Mouse (Mus musculus) bone marrow macrophage, adult 2 months (primary cell): ENCODE results near the gene Kdelr2. TPM values are rescaled to one million over a fixed set of nuclear protein-coding genes. Genes with fewer than 3 reads are reported as not detected.
"Not testable (repeated sequence)": the region's sequence is repeated elsewhere in the genome, so short reads cannot be mapped to it uniquely, and the experiment has no call there.

Source experiments
- H3K27ac ChIP-seq: 2 replicates; pipeline ENCODE4 v1.5.1; 2012; ENCODE audit warnings: low read depth, low read length; ENCODE audit not compliant: insufficient read depth
- H3K4me1 ChIP-seq: 2 replicates; pipeline ENCODE4 v1.6.1; 2012; ENCODE audit warnings: low read length; ENCODE audit not compliant: control insufficient read depth, insufficient read depth
- H3K4me3 ChIP-seq: 2 replicates; pipeline ENCODE4 v1.5.1; 2012; ENCODE audit warnings: mild to moderate bottlenecking, low read length, moderate library complexity; ENCODE audit not compliant: insufficient read depth
- CTCF ChIP-seq: IDR thresholded peaks from 2 replicates; pipeline ENCODE4 v1.5.1; 2012; ENCODE audit warnings: low read depth, mild to moderate bottlenecking, low read length, moderate library complexity
- POLR2A ChIP-seq: IDR thresholded peaks from 2 replicates; pipeline ENCODE4 v1.6.1; 2012; ENCODE audit warnings: mild to moderate bottlenecking, low read depth, low read length, borderline replicate concordance
- polyA plus RNA-seq: library from polyadenylated mRNA; stranded (reverse); fragments of >200 nt; gene quantifications from 2 replicates; pipeline ENCODE4 v1.2.4, GENCODE M21; 2012; ENCODE audit not compliant: missing spikeins, insufficient read depth, insufficient read length

Gene Kdelr2
- polyA plus RNA-seq, 1 experiment, result 51.3 TPM

DNA sequence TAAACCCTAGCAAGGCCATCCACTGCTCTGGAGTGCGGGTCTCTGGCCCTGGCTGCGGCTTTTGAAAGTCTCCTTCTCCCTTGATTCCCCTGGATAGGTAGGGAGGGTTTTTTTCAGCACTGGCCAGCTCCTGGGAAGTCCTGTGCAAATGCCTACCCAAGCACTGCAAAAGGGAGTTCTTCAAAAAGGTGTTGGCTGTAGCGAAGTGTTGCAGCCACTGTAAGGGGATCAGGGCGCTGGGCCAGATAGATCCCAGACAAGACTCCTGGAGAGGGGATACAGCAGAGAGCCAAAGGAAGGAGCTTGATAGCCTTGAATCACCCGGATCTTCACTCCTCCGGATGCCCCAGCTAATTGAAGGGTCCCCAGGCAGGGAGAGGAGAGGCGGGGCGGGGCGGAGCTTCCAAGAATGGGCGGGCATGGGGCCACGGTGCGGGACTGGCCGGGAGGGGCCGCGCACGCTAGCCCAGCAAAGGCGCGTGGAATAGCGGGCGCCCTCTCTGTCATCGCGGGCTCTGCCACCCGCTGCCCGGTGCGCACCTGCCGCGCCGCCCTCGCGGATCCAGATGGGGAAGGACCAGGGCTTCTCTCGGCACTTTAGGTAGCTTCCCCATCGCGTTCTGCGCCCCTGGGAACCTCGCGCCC lies 33.9 kb upstream of the Kdelr2 start:
- no peaks in the 10 kb centered on the region for H3K4me1 ChIP-seq
- TF ChIP-seq CTCF (no peak), POLR2A (no peak)
- H3K27ac ChIP-seq, result no peak overlapping the region
- no peak overlapping the region for H3K4me3 ChIP-seq

DNA sequence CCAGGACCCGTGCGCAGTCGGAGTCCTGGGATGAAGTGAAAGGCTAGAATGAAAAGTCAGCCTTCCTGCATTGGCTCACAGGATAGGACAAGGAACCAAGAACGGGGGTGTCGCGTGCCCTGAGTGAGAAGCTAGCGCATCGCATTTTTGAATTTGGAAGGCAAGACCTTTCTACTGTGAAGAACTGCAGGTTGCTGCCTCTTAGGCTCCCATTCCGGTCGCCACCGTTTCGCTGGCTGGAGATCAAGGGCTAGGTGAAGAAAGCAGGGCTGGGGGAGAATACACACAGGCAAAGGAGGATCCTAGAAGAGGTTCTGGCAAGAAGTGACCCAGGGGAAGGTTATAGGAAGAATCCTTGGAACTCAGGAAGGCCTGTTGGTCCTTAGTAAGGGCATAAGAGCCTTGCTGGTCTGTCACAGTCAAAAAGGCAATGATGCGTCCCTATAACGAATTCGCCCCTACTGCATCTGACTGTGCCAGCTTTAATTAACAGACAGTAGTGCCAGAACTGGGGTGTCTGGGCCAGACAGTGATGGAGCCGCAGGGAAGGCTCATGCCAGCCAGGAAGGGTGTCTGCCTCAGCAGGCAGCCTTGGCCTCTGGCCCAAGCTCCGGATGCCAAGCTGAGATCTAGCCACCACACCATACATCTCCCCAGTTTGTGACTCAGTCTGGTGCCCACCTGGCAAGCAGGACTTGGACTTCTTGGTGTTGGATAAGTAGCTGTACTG lies 33.1 kb upstream of the Kdelr2 start:
- Histone ChIP-seq H3K27ac (no peak overlapping the region), H3K4me3 (no peak overlapping the region), H3K4me1 (no peaks in the 10 kb centered on the region)
- TF ChIP-seq POLR2A (no peak), CTCF (no peak)

DNA sequence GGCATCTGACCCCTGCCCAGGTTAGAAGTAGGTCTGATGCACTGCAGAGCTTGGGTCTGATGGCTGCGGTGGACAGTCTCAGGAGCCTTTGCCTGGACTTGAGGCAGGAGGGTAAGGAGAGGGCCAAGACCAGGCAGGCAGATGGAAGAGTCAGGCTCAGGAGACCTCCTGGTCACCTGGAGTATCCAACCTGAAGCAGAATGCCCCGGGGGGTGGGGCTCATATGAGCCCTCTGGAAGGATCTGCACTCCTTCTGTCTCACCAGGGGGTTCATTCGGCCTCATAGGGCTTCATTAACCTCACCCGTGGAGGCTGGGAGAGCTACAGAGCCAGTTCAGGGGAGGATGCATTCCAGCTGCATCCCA lies 32.5 kb upstream of the Kdelr2 start:
- H3K4me1 ChIP-seq, result no peaks in the 10 kb centered on the region
- no peak overlapping the region for H3K4me3 ChIP-seq
- no peak overlapping the region for H3K27ac ChIP-seq
- TF ChIP-seq CTCF, result no peak
- no peak for TF ChIP-seq POLR2A

DNA sequence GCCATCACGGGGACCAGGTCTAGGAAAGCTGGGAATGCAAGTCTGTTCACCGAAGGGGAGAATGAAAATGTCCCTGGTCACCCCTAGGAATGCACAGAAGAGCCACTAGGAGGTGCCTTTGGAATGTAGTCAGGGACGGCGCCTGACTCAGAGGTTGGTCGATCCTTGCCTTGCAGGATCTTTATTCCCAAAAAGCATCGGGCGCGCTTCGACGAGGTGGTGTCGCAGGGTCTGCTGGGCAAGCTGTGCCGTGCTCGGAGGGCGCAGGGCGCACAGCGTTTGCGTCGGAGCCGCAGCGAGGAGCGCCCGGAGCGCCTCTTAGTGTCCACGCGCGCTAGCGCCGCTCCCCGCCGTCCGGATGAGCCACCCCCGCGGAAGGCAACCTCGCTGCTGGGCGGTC lies 30.8 kb upstream of the Kdelr2 start:
- Histone ChIP-seq H3K4me1 (no peaks in the 10 kb centered on the region), H3K4me3 (peak overlapping the region; percentile 10; the same call in 1 of the 2 replicates), H3K27ac (no peak overlapping the region)
- TF ChIP-seq POLR2A (no peak), CTCF (peak; percentile 27; the same call in 1 of the 2 replicates)

DNA sequence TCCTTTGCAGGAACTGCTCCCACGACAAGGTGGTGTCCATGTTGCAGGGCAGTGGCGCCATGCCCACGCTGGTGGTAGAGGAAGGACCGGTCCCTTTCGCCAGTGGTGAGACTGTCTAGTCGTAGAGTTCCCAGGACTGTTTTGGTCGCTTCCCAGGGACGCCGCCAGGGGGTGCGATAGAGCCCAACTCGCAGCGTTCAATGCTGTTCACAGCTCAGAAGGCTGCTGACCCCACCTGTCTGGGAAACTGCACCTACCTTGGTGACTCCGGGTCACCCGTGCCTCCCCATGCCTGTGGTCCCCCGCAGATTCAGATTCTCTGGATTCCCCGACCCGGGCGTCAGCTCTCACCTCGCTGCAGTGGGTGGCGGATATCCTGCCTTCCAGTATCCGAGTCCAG lies 28.4 kb upstream of the Kdelr2 start:
- TF ChIP-seq CTCF, result peak; percentile 79
- no peak for TF ChIP-seq POLR2A
- Histone ChIP-seq H3K27ac (no peak overlapping the region), H3K4me1 (no peaks in the 10 kb centered on the region), H3K4me3 (no peak overlapping the region)

DNA sequence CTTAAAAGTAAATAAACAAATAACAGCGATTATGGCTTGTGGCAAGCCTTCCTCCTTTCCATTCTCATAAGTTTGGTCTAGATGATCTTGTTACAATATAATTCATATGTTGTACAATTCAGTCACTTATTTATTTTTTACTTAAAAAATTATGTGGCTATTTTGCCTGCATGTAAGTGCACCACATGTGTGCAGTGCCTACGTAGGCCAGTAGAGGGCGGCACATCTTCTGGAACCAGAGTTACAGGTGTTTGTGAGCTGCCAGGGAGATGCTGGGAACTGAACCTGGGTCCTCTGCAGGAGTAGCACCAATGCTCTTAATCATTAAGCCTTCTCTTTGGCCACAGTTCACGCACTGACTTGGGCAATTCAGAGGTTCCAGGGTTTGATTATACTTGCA lies 27.5 kb upstream of the Kdelr2 start:
- no peak for TF ChIP-seq CTCF
- TF ChIP-seq POLR2A, result no peak
- H3K27ac ChIP-seq, result no peak overlapping the region

DNA sequence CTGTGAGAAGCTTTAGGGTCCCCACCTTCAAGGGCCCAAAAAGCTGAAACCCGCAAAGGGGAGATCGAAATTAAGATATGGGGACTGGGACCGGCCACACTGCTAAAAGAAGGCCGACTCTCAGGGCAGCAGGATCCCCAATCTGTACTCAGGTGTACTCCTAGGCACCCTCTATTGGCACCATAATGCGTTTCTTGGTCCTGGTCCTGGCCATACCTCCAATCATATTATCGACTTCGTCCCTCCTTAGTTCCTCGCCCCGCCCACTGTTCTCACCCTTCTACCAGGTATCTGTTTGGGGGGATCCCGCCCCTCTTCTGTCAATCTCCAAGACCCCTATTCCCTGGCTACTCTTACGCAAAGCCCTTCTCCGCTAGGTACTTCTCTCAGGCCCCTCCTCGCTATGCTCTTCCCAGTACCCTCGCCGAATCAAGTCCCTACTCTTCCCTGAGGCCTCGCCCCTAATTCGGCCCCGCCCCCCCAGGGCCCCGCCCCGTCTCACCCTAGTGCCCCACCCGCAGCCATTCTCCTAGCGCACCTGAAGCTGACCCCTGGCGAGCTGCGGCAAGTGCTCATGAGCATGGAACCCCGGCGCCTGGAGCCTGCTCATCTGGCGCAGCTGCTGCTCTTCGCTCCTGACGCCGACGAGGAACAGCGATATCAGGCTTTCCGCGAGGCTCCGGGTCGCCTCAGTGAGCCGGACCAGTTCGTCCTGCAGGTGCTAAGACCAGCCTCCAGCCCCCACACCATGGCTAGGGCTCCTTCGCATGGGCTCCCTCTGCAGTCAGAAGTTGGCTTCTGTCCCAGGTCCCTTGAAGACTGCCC lies 16.6 kb upstream of the Kdelr2 start:
- Histone ChIP-seq H3K4me1 (no peaks in the 10 kb centered on the region), H3K4me3 (peak overlapping the region; percentile 30), H3K27ac (no peak overlapping the region)
- no peak for TF ChIP-seq CTCF

More for the DNA sequence above, 27.5 kb upstream of the Kdelr2 start:
- Histone ChIP-seq H3K4me1 (no peaks in the 10 kb centered on the region), H3K4me3 (no peak overlapping the region)

DNA sequence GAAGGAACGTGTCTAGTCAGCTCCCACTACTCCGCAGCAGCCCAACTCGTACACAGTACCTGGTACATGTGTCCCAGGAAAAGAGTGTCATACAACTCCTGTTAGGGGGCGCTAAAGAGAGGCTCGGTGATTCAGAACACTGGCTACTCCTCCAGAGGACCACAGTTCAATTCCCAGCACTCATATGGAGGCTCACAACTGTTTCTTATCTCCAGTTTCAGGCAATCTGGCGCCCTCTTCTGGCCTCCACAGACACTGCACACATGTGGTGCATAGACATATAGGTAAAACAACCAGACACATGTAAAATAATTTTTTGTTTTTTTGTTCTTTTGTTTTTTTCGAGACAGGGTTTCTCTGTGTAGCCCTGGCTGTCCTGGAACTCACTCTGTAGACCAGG lies 9.5 kb upstream of the Kdelr2 start:
- no peak overlapping the region for H3K4me3 ChIP-seq
- no peak for TF ChIP-seq POLR2A
- TF ChIP-seq CTCF, result peak; percentile 23; the same call in 1 of the 2 replicates
- H3K4me1 ChIP-seq, result no peaks in the 10 kb centered on the region
- no peak overlapping the region for H3K27ac ChIP-seq

DNA sequence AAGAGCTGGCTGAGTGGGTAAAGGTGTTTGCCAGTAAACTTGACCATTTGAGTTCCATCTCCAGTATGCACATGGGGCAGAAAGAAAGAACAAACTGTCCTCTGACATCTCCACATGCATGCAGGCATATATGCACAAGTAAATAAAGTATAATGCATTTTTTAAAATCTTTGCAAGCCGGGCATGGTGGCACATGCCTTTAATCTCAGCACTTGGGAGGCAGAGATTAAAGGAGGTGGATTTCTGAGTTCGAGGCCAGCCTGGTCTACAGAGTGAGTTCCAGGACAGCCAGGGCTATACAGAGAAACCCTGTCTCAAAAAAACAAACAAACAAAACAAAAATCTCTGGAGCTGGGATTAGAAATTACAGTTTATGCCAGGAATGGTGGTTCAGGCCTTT lies 8.7 kb upstream of the Kdelr2 start:
- not testable (repeated sequence) for H3K4me1 ChIP-seq, H3K27ac ChIP-seq, H3K4me3 ChIP-seq

DNA sequence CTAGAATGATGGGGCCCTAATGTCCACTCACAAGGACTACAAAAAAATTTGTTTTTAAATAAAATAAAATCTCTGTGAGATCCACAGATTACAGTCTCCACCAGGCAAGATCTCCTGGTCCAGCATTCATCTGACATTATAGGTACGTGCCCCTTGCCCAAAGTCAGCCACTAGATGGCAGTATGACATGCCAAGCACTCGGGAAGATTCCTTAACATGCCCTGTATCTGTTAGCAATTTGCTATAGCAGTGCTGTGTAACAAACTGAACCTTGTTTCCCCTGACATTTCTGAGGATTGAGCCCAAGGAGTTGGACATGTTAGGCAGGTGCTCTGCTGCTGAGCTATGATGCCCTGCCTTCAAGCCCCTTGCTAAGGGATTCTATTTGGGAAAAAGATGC lies 8.0 kb upstream of the Kdelr2 start:
- H3K27ac ChIP-seq, result no peak overlapping the region
- TF ChIP-seq POLR2A (no peak), CTCF (no peak)
- H3K4me1 ChIP-seq, result no peaks in the 10 kb centered on the region
- H3K4me3 ChIP-seq, result no peak overlapping the region
